Mouse (Mus musculus) embryonic facial prominence, embryonic 11.5 days (tissue): ENCODE results near the gene Cytip. TPM values are rescaled to one million over a fixed set of nuclear protein-coding genes. Genes with fewer than 3 reads are reported as not detected.
"Not testable (repeated sequence)": the region's sequence is repeated elsewhere in the genome, so short reads cannot be mapped to it uniquely, and the experiment has no call there.

Experiments
- ATAC-seq: fragments of 200-750 bp; cut with Nextera tagmentation; replicated peaks from 2 replicates; pipeline ENCODE4 v1.8.0; 2017; ENCODE audit warnings: low read depth; ENCODE audit not compliant: insufficient number of reproducible peaks, low FRiP score, low TSS enrichment
- DNase-seq: peaks from one replicate; pipeline ENCODE4 v3.0.0-alpha.2; 2015; ENCODE audit warnings: low spot score
- H3K27ac ChIP-seq: fragments of 300-500 bp; sonication (generic); replicated peaks from 2 replicates; pipeline ENCODE4 v1.5.1; 2014; ENCODE audit warnings: mild to moderate bottlenecking, low read depth, low read length, control low read depth
- H3K27me3 ChIP-seq: fragments of 300-500 bp; sonication (generic); 2 replicates; pipeline ENCODE4 v1.6.1; 2014; ENCODE audit warnings: mild to moderate bottlenecking, low read length, moderate library complexity, mixed read lengths; ENCODE audit not compliant: control insufficient read depth, insufficient read depth
- H3K36me3 ChIP-seq: fragments of 300-500 bp; sonication (generic); replicated peaks from 2 replicates; pipeline ENCODE4 v1.6.1; 2014; ENCODE audit warnings: low read depth, mild to moderate bottlenecking, low read length, moderate library complexity, mixed read lengths; ENCODE audit not compliant: control insufficient read depth, insufficient read depth
- H3K4me1 ChIP-seq: fragments of 300-500 bp; sonication (generic); 2 replicates; pipeline ENCODE4 v1.6.1; 2014; ENCODE audit warnings: low read length, mixed read lengths; ENCODE audit not compliant: control insufficient read depth, insufficient read depth
- H3K4me2 ChIP-seq: fragments of 300-500 bp; sonication (generic); 2 replicates; pipeline ENCODE4 v1.6.1; 2014; ENCODE audit warnings: low read depth, mild to moderate bottlenecking, control low read depth, low read length, moderate library complexity
- H3K4me3 ChIP-seq: fragments of 300-500 bp; sonication (generic); 2 replicates; pipeline ENCODE4 v1.5.1; 2014; ENCODE audit warnings: low read depth, low read length, control low read depth
- H3K9ac ChIP-seq: fragments of 300-500 bp; sonication (generic); replicated peaks from 2 replicates; pipeline ENCODE4 v1.6.1; 2014; ENCODE audit warnings: mild to moderate bottlenecking, control low read depth, low read length
- H3K9me3 ChIP-seq: fragments of 300-500 bp; sonication (generic); replicated peaks from 2 replicates; pipeline ENCODE4 v1.6.1; 2016; ENCODE audit warnings: mild to moderate bottlenecking, low read length, inconsistent platforms, mixed read lengths; ENCODE audit not compliant: control insufficient read depth
- WGBS: fragments of 180-500 bp; shearing (Covaris S2); extraction: QIAGEN DNeasy Blood & Tissue Kit; methylation state at CpG from one replicate; pipeline ENCODE4 v1.1.7; 2014; 5-methylcytosine and 5-hydroxymethylcytosine counted together
- polyA plus RNA-seq: library from polyadenylated mRNA; unstranded; fragments of >200 nt; fragmentation: Nextera tagmentation; extraction: Ambion mirVana; gene quantifications from 2 replicates; pipeline ENCODE4 v1.2.1, GENCODE M21; 2014

Gene Cytip
- polyA plus RNA-seq, 1 experiment from 2014 or later, result 0.07 TPM

- Histone ChIP-seq H3K27ac (no peak overlapping the region), H3K36me3 (no peaks in the 10 kb centered on the region), H3K9ac (no peak overlapping the region), H3K4me1 (no peaks in the 10 kb centered on the region), H3K4me3 (no peak overlapping the region), H3K9me3 (no peaks in the 10 kb centered on the region), H3K27me3 (no peaks in the 10 kb centered on the region), H3K4me2 (no peak overlapping the region)
- DNase-seq (no peak), ATAC-seq (no peak)
- 70% methylated on average over 2 of the region's 2 CpGs for WGBS
Measured at GRCm38 (mm10) chr2:58132597-58132996, 62.7 kb downstream of the Cytip start.

GRCm38 (mm10) chr2:58129903-58130302, 65.4 kb downstream of the Cytip start:
- H3K36me3 ChIP-seq, result no peaks in the 10 kb centered on the region
- 86% methylated on average over 5 of the region's 5 CpGs for WGBS
- no peaks in the 10 kb centered on the region for H3K27me3 ChIP-seq
- H3K4me3 ChIP-seq, result no peak overlapping the region
- H3K27ac ChIP-seq, result no peak overlapping the region
- no peak overlapping the region for H3K9ac ChIP-seq
- no peak for DNase-seq
- H3K4me2 ChIP-seq, result no peak overlapping the region
- H3K4me1 ChIP-seq, result no peaks in the 10 kb centered on the region
- H3K9me3 ChIP-seq, result no peaks in the 10 kb centered on the region
- no peak for ATAC-seq

- H3K4me3 ChIP-seq, result no peak overlapping the region
- no peak for DNase-seq
- no peak overlapping the region for H3K4me2 ChIP-seq
- ATAC-seq, result no peak
- no peak overlapping the region for H3K27ac ChIP-seq
- 90% methylated on average over 4 of the region's 4 CpGs for WGBS
- H3K9me3 ChIP-seq, result no peaks in the 10 kb centered on the region
- H3K9ac ChIP-seq, result no peak overlapping the region
- no peaks in the 10 kb centered on the region for H3K36me3 ChIP-seq
- H3K4me1 ChIP-seq, result no peaks in the 10 kb centered on the region
- no peaks in the 10 kb centered on the region for H3K27me3 ChIP-seq
Measured at GRCm38 (mm10) chr2:58111105-58111504, 84.2 kb downstream of the Cytip start.

- not testable (repeated sequence) for DNase-seq, H3K36me3 ChIP-seq, ATAC-seq, H3K9me3 ChIP-seq, H3K4me2 ChIP-seq, H3K27ac ChIP-seq, H3K4me3 ChIP-seq, H3K4me1 ChIP-seq, H3K9ac ChIP-seq, H3K27me3 ChIP-seq
- WGBS, result 91% methylated on average over 11 of the region's 16 CpGs
Measured at GRCm38 (mm10) chr2:58107887-58108286, 87.4 kb downstream of the Cytip start.

GRCm38 (mm10) chr2:58107046-58107445, 88.3 kb downstream of the Cytip start:
- H3K36me3 ChIP-seq, result no peaks in the 10 kb centered on the region
- no peak overlapping the region for H3K27ac ChIP-seq
- ATAC-seq (no peak), DNase-seq (no peak)
- WGBS, result 93% methylated on average over 6 of the region's 6 CpGs
- no peak overlapping the region for H3K4me2 ChIP-seq
- H3K27me3 ChIP-seq, result no peaks in the 10 kb centered on the region
- no peaks in the 10 kb centered on the region for H3K4me1 ChIP-seq
- H3K4me3 ChIP-seq, result no peak overlapping the region
- no peaks in the 10 kb centered on the region for H3K9me3 ChIP-seq
- no peak overlapping the region for H3K9ac ChIP-seq

GRCm38 (mm10) chr2:58094818-58095217, 100.5 kb downstream of the Cytip start:
- no peak overlapping the region for H3K4me2 ChIP-seq
- H3K4me1 ChIP-seq, result no peaks in the 10 kb centered on the region
- H3K27ac ChIP-seq, result no peak overlapping the region
- ATAC-seq (no peak), DNase-seq (peak; percentile 1)
- no peaks in the 10 kb centered on the region for H3K9me3 ChIP-seq
- H3K27me3 ChIP-seq, result no peaks in the 10 kb centered on the region
- no peak overlapping the region for H3K9ac ChIP-seq
- H3K36me3 ChIP-seq, result no peaks in the 10 kb centered on the region
- H3K4me3 ChIP-seq, result no peak overlapping the region
- WGBS, result 57% methylated on average over 1 of the region's 1 CpGs

- ATAC-seq (no peak), DNase-seq (no peak)
- Histone ChIP-seq H3K27me3 (no peaks in the 10 kb centered on the region), H3K4me1 (no peaks in the 10 kb centered on the region), H3K27ac (no peak overlapping the region), H3K9me3 (no peaks in the 10 kb centered on the region), H3K4me3 (no peak overlapping the region), H3K9ac (no peak overlapping the region), H3K4me2 (no peak overlapping the region), H3K36me3 (no peaks in the 10 kb centered on the region)
- 87% methylated on average over 1 of the region's 1 CpGs for WGBS
Measured at GRCm38 (mm10) chr2:58086420-58086819, 108.9 kb downstream of the Cytip start.

- Histone ChIP-seq H3K4me3 (no peak overlapping the region), H3K9ac (no peak overlapping the region), H3K27ac (no peak overlapping the region), H3K27me3 (no peaks in the 10 kb centered on the region), H3K9me3 (no peaks in the 10 kb centered on the region), H3K4me2 (no peak overlapping the region), H3K36me3 (no peaks in the 10 kb centered on the region), H3K4me1 (no peaks in the 10 kb centered on the region)
- WGBS, result 45% methylated on average over 1 of the region's 1 CpGs
- ATAC-seq (no peak), DNase-seq (no peak)
Measured at GRCm38 (mm10) chr2:58079849-58080248, 115.5 kb downstream of the Cytip start.
